Mouse (Mus musculus): ENCODE measurements at regions not wholly inside any gene's neighbourhood (a gene's known extent, or its start where the extent isn't known, plus 50 kb on each side); places are given as distances from the start of the nearest gene placed in this dataset.

DNA sequence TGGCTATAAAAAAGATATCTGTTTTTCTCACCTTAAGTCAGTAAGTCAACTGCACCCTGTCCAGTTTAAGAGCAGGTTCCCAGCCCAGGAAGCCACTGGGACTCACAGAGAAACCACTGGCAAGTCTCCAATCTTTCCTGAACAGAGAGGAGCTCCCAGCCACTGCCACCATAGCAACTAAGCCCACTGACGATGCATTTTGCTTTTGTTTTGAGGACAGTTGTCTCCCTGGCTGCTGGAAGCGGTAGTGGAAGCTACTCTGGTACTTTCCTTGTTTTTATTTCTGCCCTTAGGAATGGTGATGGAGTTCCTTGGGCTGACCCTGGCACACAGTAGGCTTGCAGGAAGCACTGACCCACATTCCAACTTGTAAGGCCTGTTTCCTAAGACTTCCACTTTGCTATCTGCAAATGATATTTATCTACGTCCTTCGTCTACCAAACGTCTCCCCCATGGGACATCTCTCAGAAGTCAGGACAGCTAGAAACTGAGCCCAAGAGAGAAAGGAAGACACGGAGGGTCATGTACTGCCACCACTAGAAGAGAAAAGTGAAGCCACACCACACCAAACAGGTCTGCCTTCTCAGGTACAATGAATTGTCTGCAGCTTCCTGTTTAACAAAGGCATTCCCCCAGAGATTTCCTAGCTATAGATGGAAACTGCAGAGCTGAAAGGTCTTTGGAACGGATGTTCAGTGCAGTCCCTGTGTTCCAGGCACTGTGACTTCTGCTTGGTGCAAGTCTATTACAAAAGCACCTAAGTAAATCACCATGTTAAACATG lies 125.7 kb upstream of the Fmo9 start:
- no peak for ATAC-seq (replicated peaks; ENCODE audit: poor library complexity)

DNA sequence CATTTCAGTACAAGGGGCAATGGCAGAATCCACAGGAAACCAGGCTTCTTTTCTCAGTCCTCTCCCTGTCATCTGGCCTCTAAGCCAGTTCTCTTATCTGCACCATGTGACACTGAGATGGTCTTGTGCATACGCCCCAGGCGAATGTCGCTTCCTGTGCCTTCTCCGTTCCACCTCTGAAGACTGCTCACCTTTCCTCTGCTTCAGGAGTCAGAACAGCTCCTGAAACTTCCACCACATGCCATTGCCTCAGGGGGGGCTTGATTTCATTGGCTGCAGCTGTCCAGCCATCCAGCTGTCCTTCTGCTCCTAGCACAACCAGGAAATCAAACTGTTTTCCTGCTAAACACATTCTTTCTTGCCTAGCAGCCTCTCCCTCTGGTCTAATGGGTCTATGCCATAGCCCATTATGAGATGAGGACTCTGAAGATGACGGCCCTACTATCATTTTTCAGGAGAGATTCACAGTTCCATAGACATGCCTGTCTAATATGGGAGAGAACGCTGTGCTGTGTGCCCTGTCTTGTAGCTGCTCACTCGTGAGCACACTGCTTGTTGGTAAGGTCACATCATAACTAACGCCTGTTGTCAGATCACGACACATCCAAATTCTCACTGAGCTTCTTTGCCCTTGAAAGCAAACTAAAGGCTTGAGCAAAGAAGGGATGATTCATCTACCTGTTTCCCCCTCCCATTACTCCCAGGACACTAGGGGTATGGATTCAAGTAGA lies 129.9 kb upstream of the Fmo9 start:
- peak; percentile 57 for ATAC-seq (replicated peaks; ENCODE audit: poor library complexity)

DNA sequence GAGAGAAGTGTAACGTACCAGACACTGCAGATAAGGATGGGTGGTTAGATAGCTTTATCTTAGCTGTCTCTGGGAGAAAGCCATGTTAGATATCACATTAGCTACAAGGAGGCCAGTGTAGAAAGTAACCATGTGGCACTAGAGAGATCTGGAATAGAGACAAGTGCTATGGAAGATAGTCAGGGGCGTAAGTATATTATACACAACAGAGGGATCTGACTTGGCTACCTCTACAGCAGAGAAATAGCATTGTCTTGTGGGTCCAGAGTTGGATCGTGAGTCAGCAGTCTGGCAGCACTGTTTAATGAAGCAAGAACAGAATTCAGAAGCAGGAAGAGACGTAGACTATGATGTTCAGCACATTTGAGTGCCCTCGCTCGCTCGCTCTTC lies 130.4 kb upstream of the Fmo9 start:
- peak; percentile 76 for ATAC-seq (replicated peaks; ENCODE audit: poor library complexity)

DNA sequence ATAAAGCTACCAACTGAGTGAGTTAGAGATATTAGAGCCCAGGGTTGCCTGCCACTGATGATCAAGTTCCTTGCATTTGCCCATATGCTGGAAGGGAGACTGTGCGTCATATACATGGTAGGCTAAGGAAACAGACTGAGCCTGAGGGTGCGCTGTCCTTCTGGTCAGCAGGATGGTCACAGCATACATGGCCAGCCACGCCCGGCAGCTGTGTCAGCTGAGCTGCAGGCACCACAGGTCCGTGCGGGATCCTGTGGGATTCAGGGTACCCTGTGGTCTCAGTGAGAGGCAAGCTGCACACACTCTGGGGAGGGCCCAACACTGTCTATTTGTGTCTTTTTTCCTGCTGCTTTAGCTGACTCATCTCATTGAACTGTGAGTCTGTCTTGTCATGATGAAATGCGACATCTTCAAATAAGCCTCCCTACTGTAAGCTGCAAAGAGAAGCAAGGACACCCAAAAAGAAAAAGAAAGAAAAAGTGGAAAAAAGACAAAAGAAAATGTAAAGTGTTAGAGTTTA lies 131.3 kb upstream of the Fmo9 start:
- 0 out of 2 replicates have a peak, but pooled peaks have one; percentile 4 for ATAC-seq (replicated peaks; ENCODE audit: poor library complexity)

DNA sequence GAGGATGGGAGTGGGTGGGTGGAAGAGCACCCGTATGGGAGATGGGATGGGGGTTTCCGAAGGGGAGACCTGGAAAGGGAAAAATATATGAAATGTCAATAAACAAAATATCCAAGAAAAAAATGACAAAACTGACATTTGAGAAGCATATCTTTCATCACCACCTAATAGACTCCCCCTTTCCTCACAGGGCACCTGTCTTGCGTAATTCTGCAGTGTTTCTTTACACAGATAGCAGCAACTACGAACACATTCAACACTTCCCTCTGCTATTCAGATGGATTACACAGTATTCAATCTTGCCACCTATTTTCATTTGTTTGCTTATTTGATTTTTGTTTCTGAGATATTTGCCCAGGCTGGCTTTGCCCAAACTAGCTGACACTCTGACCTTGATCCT lies 136.3 kb upstream of the Fmo9 start:
- peak; percentile 71 for ATAC-seq (replicated peaks; ENCODE audit: poor library complexity)

DNA sequence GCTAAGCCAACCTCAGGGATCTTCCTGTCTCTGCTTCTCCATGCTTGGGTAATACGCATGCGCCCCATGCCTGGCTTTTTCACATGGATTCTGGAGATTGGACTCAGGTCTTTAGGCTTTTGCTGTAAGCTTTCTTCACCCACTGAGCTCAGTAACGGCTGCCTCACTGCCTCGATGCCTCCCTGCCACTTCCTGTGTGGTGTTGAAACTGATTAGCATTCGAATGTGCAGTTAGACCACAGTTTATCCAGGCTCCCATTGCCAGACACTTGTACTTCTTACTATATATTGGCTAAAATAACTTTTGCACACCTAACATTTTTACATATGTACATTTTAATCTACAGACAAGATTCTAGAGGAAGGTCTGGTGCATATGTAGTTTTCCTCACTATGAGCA lies 137.0 kb upstream of the Fmo9 start:
- ATAC-seq (replicated peaks; ENCODE audit: poor library complexity): peak; percentile 83

DNA sequence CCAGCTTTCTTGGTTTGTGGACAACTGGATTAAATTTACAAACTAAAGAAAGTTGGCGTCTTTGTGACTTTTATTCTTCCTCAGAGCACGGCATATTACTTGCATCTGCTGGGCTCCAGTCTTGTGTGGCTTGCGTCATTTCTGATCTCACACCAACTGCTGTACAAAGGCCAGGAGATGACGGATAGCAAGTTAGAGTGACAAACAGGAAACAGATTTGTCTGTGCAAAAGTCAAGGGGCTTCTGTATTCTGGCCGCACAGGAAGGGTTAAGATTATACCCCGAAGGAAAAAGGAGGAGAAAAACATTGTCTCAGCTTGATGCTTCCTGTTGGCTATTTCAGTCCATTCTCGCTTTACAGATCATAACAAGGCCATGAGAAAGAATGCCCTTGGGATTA lies 137.8 kb upstream of the Fmo9 start:
- ATAC-seq (replicated peaks; ENCODE audit: poor library complexity): peak; percentile 65

DNA sequence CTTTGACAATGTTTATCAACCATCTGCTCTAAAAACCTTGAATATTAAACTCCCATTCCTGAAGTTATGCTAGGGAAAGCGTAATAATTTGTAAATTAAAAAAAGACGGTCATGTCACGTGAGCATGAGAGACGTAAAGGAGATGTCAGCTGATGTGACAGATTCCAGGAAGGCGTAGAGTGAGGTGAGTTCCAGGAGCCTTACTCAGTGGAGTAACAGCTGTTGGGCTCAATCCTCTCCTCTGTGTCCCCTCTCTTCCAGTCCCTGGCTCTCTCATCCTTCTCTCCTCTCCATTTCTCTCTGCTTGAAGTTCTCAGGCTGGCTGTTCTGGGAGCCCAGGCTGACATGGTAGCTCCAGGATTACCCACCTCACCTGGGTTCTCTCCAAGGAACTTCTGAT lies 138.4 kb upstream of the Fmo9 start:
- no peak for ATAC-seq (replicated peaks; ENCODE audit: poor library complexity)

DNA sequence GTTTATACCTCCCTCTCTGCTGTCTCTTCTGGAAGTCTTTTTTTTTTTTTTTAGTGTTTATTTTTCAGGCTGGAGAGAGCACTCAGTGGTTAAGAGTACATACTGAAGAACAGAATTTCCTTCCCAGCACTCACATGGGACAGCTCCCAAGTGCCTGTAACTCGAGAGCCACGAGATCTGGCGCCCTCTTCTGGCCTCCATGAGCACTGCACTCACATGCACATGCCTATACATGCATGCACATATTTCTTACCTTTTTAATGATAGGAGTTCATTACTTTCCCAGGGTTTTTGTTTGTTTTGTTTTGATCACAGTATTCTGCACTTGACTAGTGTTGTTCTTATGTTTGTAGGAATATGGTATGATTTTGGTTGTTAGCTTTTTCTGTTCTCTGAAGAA lies 139.5 kb upstream of the Fmo9 start:
- no peak for ATAC-seq (replicated peaks; ENCODE audit: poor library complexity)

DNA sequence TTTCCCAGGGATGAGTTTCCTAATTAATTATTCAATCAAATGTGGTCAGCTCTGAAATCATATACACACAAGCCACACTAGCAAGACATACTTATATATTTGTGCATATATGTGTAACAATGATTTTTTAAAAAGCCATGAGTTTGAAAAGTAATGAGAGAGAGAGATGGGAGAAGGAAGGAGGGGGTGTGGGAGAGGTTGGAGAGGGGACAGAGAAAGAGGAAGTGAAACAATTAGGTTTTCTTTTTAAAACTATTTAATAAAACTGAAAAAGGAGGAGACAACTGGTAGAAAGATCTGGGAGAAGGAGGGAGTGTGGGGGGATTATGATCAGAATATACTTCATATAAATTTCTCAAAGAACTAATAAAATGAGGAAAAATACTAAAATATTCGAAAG lies 155.7 kb upstream of the Fmo9 start:
- peak; percentile 63 for ATAC-seq (replicated peaks; ENCODE audit: poor library complexity)

DNA sequence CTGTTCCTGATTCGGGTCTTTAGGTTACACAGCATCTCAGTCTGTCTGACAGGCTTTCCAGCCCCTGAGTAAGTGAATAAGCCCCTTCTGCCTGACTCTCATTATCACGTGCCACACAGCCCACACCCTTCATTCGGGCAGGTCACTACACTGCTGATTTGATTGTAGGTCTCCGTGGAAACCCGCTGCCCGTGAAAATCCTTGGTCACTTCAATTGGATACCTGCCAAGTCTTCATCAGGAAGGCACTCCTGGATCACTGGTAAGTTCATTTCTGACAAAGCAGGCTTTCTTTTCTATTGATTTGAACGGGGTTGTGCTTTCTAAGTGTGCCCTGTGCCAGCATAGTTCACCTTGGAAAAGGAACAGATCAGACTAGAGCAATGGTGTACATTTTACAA lies 158.2 kb upstream of the Fmo9 start:
- ATAC-seq (replicated peaks; ENCODE audit: poor library complexity): no peak

DNA sequence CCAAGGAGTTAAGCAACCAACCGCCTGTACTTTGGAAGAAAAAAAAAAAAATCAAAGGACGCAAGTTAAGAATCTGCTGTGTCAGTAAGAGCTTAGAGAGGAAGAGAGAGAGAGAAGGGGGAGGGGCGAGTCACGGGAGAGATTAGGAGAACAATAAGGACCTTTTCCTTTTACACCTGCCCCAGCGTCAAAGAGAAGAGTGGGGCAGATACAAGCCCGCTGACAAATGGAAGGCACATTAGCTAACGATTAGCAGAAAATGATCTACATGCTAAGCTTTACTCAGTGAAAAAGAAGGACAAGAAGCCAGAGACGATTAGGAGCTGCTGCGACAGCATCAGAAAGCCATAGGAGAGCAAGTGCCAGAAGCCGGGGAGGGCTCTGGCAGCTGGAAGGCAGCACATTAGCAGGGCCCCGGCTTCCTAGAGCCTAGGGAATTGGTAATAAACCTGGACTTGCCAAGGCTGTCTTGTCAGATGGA lies 157.8 kb upstream of the Fam78b start:
- ATAC-seq (replicated peaks; ENCODE audit: poor library complexity): peak; percentile 76

DNA sequence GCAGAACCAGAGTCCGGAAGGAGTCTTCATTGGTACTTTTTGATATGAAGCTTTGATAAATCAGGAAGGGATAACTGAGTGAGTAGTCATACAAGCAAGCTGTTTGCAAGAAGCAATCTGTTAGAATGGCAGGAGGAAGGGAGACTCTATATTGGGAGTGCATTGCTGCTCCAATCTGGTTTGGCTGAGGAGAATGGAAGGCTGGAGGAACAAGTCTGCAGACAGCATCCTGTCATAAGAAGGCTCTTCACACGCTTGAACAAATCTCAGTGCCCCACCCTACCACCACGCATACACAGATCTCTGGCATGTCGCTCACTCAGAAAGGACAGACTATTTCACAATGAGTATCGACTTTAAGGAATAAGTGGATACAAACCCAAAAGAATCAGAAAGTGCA lies 154.7 kb upstream of the Fam78b start:
- ATAC-seq (replicated peaks; ENCODE audit: poor library complexity): no peak

DNA sequence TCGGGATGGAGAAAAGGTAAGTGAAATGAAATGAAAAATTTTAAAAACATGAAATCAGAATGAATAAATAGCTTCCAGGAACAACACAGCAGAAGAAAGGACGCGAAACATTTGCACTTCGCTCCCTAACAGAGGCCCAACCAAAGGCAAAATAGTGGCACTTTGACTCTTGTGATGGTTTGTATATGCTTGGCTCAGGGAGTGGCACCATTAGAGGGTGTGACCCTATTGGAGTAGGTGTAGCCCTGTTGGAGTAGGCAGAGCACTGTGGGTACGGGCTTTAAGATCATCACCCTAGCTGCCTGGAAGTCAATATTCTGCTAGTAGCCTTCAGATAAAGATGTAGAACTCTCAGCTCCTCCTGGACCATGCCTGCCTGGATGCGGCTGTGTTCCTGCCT lies 154.0 kb upstream of the Fam78b start:
- no peak for ATAC-seq (replicated peaks; ENCODE audit: poor library complexity)

DNA sequence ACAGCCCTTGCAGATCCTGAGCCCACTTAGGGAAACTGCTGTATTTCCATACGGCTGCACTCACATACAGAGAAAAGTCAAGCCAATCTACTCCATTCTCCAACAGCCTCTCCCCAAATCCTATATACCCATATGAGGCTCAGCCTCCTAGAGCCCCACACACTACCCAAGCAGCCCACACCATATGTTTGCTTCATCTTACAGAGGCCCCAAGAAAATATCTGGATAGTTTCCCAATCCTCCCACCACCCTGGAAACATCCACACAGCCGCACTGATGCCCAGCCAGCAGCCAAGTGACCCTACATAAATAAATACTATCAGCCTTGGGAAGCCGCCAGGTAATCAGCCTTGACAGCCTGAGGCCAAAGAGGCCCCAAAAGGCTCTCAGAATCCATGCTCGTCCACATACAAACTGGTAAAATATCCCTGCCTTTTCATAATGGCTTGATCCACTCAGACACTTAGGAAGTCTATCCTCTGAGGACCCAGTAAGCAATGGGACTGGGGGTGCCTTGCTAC lies 153.1 kb upstream of the Fam78b start:
- no peak for ATAC-seq (replicated peaks; ENCODE audit: poor library complexity)

DNA sequence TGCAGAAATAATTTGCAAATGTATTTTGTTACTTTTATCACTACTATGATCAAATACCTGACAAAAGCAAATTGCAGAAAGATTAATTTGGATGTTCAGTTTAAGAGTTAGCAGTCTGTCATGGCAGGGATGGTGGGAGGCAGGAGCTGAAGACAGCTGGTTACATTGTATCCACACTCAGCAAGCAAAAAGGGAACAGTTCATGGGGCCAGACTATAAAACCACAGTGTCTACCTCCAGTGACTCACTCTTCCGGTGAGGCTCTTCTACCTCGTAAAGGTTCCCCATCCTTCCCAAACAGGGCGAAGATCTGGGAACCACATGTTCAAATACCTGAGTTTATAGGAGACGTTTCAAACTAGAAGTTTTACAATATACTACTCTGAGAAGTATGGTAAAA lies 145.2 kb upstream of the Fam78b start:
- ATAC-seq (replicated peaks; ENCODE audit: poor library complexity): peak; percentile 70

DNA sequence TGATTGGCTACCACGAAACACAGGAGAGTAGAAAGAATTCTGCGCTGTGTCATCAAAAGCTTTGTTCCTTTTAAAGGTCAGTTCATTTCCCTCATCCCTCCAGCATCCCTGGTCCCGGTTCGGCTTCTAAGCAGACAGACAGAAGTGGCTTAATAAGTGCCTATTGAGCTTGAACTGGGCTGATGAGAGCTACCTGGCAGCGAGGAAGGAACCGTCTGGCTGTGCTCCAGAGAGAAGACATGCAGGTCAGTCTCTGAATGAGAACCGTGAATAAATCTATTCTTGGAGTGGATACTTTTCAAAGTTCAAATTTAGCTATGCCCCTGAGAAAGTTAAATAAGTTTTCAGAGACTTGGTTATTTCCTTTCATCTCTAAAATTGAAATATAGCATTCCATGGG lies 135.0 kb upstream of the Fam78b start:
- no peak for ATAC-seq (replicated peaks; ENCODE audit: poor library complexity)

DNA sequence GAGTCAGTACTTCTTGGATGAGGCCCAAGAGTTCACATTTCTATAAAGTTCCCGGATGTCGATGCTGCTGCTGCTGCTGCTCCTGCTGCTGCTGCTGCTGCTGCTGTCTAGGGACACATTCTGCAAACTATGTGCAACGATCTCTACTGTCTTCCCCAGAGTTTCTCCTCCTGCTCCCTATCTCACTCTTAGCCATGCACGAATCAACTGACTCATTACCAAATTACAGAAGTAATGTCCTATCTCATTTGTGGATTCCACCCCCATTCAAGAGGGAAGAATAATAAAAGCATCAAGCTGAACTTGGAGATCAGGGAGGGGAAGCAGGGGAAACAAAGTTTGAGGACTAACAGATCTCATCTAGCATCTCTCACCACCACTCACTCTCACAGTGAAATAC lies 130.0 kb upstream of the Fam78b start:
- ATAC-seq (replicated peaks; ENCODE audit: poor library complexity): 0 out of 2 replicates have a peak, but pooled peaks have one; percentile 14

DNA sequence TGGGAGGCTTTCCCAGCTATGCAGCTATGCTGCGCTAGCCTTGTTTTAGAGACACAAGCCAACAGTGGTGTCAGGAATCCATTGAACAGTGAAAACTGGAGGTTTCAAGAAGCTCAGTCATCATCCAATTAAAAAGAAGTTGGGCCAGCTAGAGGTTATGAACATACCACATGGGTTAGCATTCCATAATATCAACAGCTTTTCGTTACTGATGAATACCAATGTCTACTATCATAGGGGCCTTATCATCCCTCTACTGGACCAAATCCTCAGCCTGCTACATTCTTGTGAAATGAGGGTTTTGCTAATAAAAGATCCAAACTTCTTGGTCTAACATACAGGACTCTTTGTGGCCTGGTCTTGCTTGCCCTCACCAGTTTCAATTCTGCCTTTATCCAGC lies 124.8 kb upstream of the Fam78b start:
- no peak for ATAC-seq (replicated peaks; ENCODE audit: poor library complexity)

DNA sequence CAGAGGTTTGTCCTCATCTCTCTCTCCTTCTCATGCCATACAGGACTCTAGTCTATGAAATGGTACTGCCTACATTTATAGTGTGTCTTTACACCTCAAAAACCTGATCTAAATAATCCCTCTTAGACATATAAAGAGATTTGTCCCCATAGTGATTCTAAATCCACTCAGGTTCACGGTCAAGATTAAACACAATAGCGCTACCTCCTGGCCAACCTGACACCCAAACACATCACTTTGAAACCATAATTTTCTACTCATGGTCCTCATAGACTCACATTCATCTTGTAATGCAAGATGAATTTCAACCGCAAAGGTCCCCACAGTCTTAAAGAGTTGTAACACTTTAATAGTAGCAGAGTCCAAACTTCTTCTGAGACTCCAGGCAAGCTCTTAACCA lies 118.0 kb upstream of the Fam78b start:
- ATAC-seq (replicated peaks; ENCODE audit: poor library complexity): peak; percentile 52; the same call in 1 of the 2 replicates

DNA sequence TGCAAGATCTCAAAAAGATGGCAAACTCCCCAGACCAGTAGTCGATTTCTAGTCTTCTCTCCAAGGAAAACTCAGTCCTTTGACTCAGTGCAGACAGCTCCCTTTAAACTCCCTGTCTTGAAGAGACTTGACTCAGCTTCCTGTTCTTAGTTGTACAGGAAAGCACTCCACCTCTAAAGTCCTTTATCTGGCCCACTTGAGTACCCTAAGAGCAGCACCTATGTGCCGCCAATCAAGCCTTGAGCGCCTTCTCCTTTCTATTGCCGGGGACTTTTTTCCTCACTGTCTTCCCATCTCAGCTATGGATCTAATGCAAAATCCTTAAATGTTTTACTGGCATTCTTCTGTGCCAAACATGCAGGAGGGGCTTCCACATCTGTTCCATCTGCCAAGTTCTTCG lies 105.3 kb upstream of the Fam78b start:
- ATAC-seq (replicated peaks; ENCODE audit: poor library complexity): no peak

DNA sequence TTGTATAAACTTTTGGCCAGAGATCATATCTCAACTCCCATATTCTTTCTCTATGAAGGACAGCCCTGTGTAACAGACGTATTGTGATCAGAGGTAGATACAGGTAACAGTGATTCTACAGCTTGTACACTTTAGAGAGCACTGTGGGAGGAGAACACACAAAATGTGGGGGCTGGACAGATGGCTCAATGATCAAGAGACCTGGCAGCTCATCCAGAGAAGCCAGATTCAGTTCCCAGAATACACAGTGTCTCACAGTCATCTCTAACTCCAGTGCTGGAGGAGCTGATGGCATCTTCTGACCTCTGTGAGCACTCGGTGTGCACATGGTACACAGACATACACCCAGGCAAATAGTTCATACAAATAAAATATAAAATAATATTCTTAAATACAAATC lies 102.5 kb upstream of the Fam78b start:
- ATAC-seq (replicated peaks; ENCODE audit: poor library complexity): no peak
